17 mouse cellular contexts compared by ENCODE assay signal in the genomic region with DNA sequence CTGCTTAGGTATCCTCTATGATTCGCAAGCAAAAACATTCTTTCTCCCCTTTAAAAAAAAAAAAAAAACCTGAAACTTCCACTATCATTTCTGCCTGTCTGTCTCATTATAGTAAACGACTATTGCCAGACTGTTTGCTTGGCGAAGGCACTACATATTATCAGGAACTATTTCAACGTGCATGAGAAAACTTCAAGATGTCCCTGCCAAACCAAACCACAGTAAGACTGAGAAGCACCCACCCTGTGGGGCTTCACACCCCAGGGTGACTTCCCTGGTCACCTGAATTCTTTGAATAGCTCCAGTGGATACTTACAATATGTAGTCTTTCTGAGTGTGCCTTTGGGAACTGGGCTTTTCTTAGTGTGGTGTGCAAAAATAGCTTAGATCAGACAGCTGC.
A peak's percentile ranks its signal among the peaks of the same experiment; 100 is the strongest.
DNase-seq lines count a peak whose midpoint lies in the region; ATAC-seq and TF ChIP-seq lines count a peak whose summit lies in the region.
"Had no signal": no experiment of that assay in that cellular context is flagged by ENCODE, and none has a peak within 500 bp of the region (broad histone marks: within the 10 kb centered on the region; RNA-seq: fewer than 3 reads in every experiment).

No protein-coding gene starts in this region.

- H3K4me1 ChIP-seq in forebrain, embryonic 14.5 days (ENCODE audit: control insufficient read depth, insufficient read depth, low read length) = no peaks in the 10 kb centered on the region
- peaks cover 3% of the 10 kb centered on the region for H3K4me1 ChIP-seq in forebrain, embryonic 16.5 days (replicated peaks; ENCODE audit: control insufficient read depth, insufficient read depth, low read length)
- peaks cover 16% of the 10 kb centered on the region for H3K4me1 ChIP-seq in heart, embryonic 16.5 days (ENCODE audit: control insufficient read depth, insufficient read depth, low read length)
- no peaks in the 10 kb centered on the region for H3K4me1 ChIP-seq in heart, adult 2 months (ENCODE audit: control insufficient read depth, insufficient read depth, low read length)
- no peaks in the 10 kb centered on the region for H3K4me1 ChIP-seq in intestine, embryonic 14.5 days (replicated peaks; ENCODE audit: control insufficient read depth, insufficient read depth, low read length)
- H3K4me1 ChIP-seq in small intestine, adult 2 months (ENCODE audit: control insufficient read depth, insufficient read depth, insufficient read length, low read length) = peaks cover 5% of the 10 kb centered on the region; the same call in 1 of the 2 replicates
- H3K4me1 ChIP-seq in limb, embryonic 10.5 days = no peaks in the 10 kb centered on the region
- H3K4me1 ChIP-seq: stomach, embryonic 15.5 days had no signal

- no peaks in the 10 kb centered on the region for H3K9me3 ChIP-seq in forebrain, embryonic 14.5 days (replicated peaks; ENCODE audit: control insufficient read depth, low read length)
- no peaks in the 10 kb centered on the region for H3K9me3 ChIP-seq in forebrain, embryonic 16.5 days (ENCODE audit: control insufficient read depth, low read length)
- H3K9me3 ChIP-seq in heart, embryonic 16.5 days (replicated peaks; ENCODE audit: control insufficient read depth, low read length) = no peaks in the 10 kb centered on the region
- H3K9me3 ChIP-seq in intestine, embryonic 14.5 days (ENCODE audit: control insufficient read depth, low read length) = no peaks in the 10 kb centered on the region
- no peaks in the 10 kb centered on the region for H3K9me3 ChIP-seq in limb, embryonic 10.5 days (replicated peaks)
- H3K9me3 ChIP-seq: hindbrain, embryonic 13.5 days; stomach, embryonic 15.5 days had no signal

- 40% methylated on average over 4 of the region's 4 CpGs for WGBS in forebrain, embryonic 14.5 days
- WGBS in forebrain, embryonic 16.5 days = 42% methylated on average over 4 of the region's 4 CpGs
- 18% methylated on average over 4 of the region's 4 CpGs for WGBS in heart, embryonic 16.5 days
- WGBS in heart, adult 2 months = 17% methylated on average over 4 of the region's 4 CpGs
- 55% methylated on average over 4 of the region's 4 CpGs for WGBS in intestine, embryonic 14.5 days
- 16% methylated on average over 4 of the region's 4 CpGs for WGBS in small intestine, adult 2 months
- 85% methylated on average over 4 of the region's 4 CpGs for WGBS in limb, embryonic 10.5 days

- no peak overlapping the region for H3K4me3 ChIP-seq in forebrain, embryonic 14.5 days (ENCODE audit: low read depth, low read length)
- no peak overlapping the region for H3K4me3 ChIP-seq in forebrain, embryonic 16.5 days (replicated peaks; ENCODE audit: low read length)
- no peak overlapping the region for H3K4me3 ChIP-seq in heart, embryonic 16.5 days (ENCODE audit: low read length)
- H3K4me3 ChIP-seq in heart, adult 2 months = no peak overlapping the region
- no peak overlapping the region for H3K4me3 ChIP-seq in intestine, embryonic 14.5 days (ENCODE audit: low read depth, low read length)
- H3K4me3 ChIP-seq in small intestine, adult 2 months (ENCODE audit: low read depth, low read length) = no peak overlapping the region
- H3K4me3 ChIP-seq in limb, embryonic 10.5 days = no peak overlapping the region
- H3K4me3 ChIP-seq: hindbrain, embryonic 13.5 days; layer of hippocampus, adult 2 months; stomach, embryonic 15.5 days had no signal

- DNase-seq in forebrain, embryonic 14.5 days (ENCODE audit: low spot score) = peak; percentile 5
- no peak for DNase-seq in heart, adult 2 months
- no peak for DNase-seq in intestine, embryonic 14.5 days (ENCODE audit: low spot score)
- DNase-seq in limb, embryonic 10.5 days (ENCODE audit: low spot score) = no peak
- DNase-seq: adrenal gland, postnatal 25 days; cerebellum, adult 9-10 months; liver, postnatal 0 days; right cerebral cortex, adult 18-20 months; right cerebral cortex, postnatal 4 days; thymus, adult 18-20 months; thymus, postnatal 36 days had no signal

- no peak for TF ChIP-seq POLR2A in heart, adult 2 months (IDR thresholded peaks at IDR 0.05; ENCODE audit: insufficient read depth, low read depth, low read length)
- TF ChIP-seq POLR2A in small intestine, adult 2 months (IDR thresholded peaks at IDR 0.05; ENCODE audit: low read depth, low read length) = no peak

- H3K36me3 ChIP-seq in forebrain, embryonic 14.5 days (ENCODE audit: control insufficient read depth, insufficient read depth, low read length) = no peaks in the 10 kb centered on the region
- no peaks in the 10 kb centered on the region for H3K36me3 ChIP-seq in forebrain, embryonic 16.5 days (ENCODE audit: control insufficient read depth, insufficient read depth)
- H3K36me3 ChIP-seq in heart, embryonic 16.5 days (ENCODE audit: control insufficient read depth, insufficient read depth) = no peaks in the 10 kb centered on the region
- H3K36me3 ChIP-seq in heart, adult 2 months (ENCODE audit: control insufficient read depth, insufficient read depth, low read length) = no peaks in the 10 kb centered on the region
- H3K36me3 ChIP-seq in intestine, embryonic 14.5 days (ENCODE audit: control insufficient read depth, insufficient read depth, low read length) = no peaks in the 10 kb centered on the region
- H3K36me3 ChIP-seq in small intestine, adult 2 months (ENCODE audit: control insufficient read depth, insufficient read depth, low read length) = no peaks in the 10 kb centered on the region
- no peaks in the 10 kb centered on the region for H3K36me3 ChIP-seq in limb, embryonic 10.5 days
- H3K36me3 ChIP-seq: hindbrain, embryonic 13.5 days; stomach, embryonic 15.5 days had no signal

- intact Hi-C loops in heart, adult 2 months (cut with DNase I) = loop anchor here (5.0 to 10.0 kb wide), 3 partner anchors 56 to 151 kb away; a partner anchor contains a TSS

- H3K9ac ChIP-seq in forebrain, embryonic 14.5 days (ENCODE audit: low read length) = no peak overlapping the region
- H3K9ac ChIP-seq in forebrain, embryonic 16.5 days (replicated peaks; ENCODE audit: low read depth, low read length) = no peak overlapping the region
- no peak overlapping the region for H3K9ac ChIP-seq in heart, embryonic 16.5 days (ENCODE audit: low read length)
- H3K9ac ChIP-seq in heart, adult 2 months (ENCODE audit: low read depth, low read length) = no peak overlapping the region
- H3K9ac ChIP-seq in intestine, embryonic 14.5 days (ENCODE audit: low read length) = no peak overlapping the region
- H3K9ac ChIP-seq: hindbrain, embryonic 13.5 days; liver, postnatal 0 days; stomach, embryonic 15.5 days had no signal

- no peak for TF ChIP-seq CTCF in heart, adult 2 months (IDR thresholded peaks at IDR 0.05)
- TF ChIP-seq CTCF in small intestine, adult 2 months (IDR thresholded peaks at IDR 0.05; ENCODE audit: extremely low read depth, insufficient read length, insufficient replicate concordance, low read depth, low read length) = no peak

- TF ChIP-seq EP300 in heart, adult 2 months (IDR thresholded peaks at IDR 0.05; ENCODE audit: insufficient read depth, low read depth, low read length) = no peak

- no peak overlapping the region for H3K27ac ChIP-seq in forebrain, embryonic 14.5 days (ENCODE audit: low read depth, low read length)
- H3K27ac ChIP-seq in forebrain, embryonic 16.5 days (ENCODE audit: low read length) = no peak overlapping the region
- H3K27ac ChIP-seq in heart, embryonic 16.5 days (ENCODE audit: low read length) = peak overlapping the region; percentile 4
- H3K27ac ChIP-seq in heart, adult 2 months = no peak overlapping the region
- no peak overlapping the region for H3K27ac ChIP-seq in intestine, embryonic 14.5 days (ENCODE audit: low read depth)
- peak overlapping the region; percentile 34; the same call in 1 of the 2 replicates for H3K27ac ChIP-seq in small intestine, adult 2 months (ENCODE audit: insufficient read depth, low read depth, low read length)
- no peak overlapping the region for H3K27ac ChIP-seq in limb, embryonic 10.5 days
- H3K27ac ChIP-seq: hindbrain, embryonic 13.5 days; layer of hippocampus, adult 2 months; stomach, embryonic 15.5 days had no signal

- ATAC-seq in forebrain, embryonic 14.5 days = no peak
- no peak for ATAC-seq in forebrain, embryonic 16.5 days
- 0 out of 2 replicates have a peak, but pooled peaks have one; percentile 23 for ATAC-seq in heart, embryonic 16.5 days (replicated peaks; ENCODE audit: extremely low read depth, insufficient read depth, low FRiP score)
- ATAC-seq in intestine, embryonic 14.5 days (replicated peaks; ENCODE audit: low FRiP score, low TSS enrichment, low read depth) = 0 out of 2 replicates have a peak, but pooled peaks have one; percentile 49
- ATAC-seq: liver, postnatal 0 days had no signal

- H3K4me2 ChIP-seq in forebrain, embryonic 14.5 days (ENCODE audit: low read length) = no peak overlapping the region
- no peak overlapping the region; the same call in 1 of the 2 replicates for H3K4me2 ChIP-seq in forebrain, embryonic 16.5 days (ENCODE audit: low read length)
- H3K4me2 ChIP-seq in heart, embryonic 16.5 days (ENCODE audit: low read depth, low read length) = peak overlapping the region; percentile 44
- no peak overlapping the region for H3K4me2 ChIP-seq in intestine, embryonic 14.5 days (ENCODE audit: low read length)
- H3K4me2 ChIP-seq: hindbrain, embryonic 13.5 days; stomach, embryonic 15.5 days had no signal

- H3K27me3 ChIP-seq in forebrain, embryonic 14.5 days (replicated peaks; ENCODE audit: control insufficient read depth, insufficient read depth, low read length) = no peaks in the 10 kb centered on the region
- H3K27me3 ChIP-seq in forebrain, embryonic 16.5 days (replicated peaks; ENCODE audit: control insufficient read depth, insufficient read depth, low read length) = no peaks in the 10 kb centered on the region
- H3K27me3 ChIP-seq in heart, embryonic 16.5 days (ENCODE audit: control insufficient read depth, insufficient read depth, low read length) = no peaks in the 10 kb centered on the region
- no peaks in the 10 kb centered on the region for H3K27me3 ChIP-seq in heart, adult 2 months (ENCODE audit: control insufficient read depth, insufficient read depth, low read length)
- no peaks in the 10 kb centered on the region for H3K27me3 ChIP-seq in intestine, embryonic 14.5 days (replicated peaks; ENCODE audit: control insufficient read depth, insufficient read depth, low read length)
- no peaks in the 10 kb centered on the region; the same call in 1 of the 2 replicates for H3K27me3 ChIP-seq in small intestine, adult 2 months (ENCODE audit: control insufficient read depth, insufficient read depth, low read length)
- no peaks in the 10 kb centered on the region for H3K27me3 ChIP-seq in limb, embryonic 10.5 days (ENCODE audit: low read depth, poor library complexity, severe bottlenecking)
- H3K27me3 ChIP-seq: hindbrain, embryonic 13.5 days; stomach, embryonic 15.5 days had no signal

- no peaks in the 10 kb centered on the region for H3K79me2 ChIP-seq in heart, adult 2 months (replicated peaks; ENCODE audit: control insufficient read depth, insufficient read depth, low read length)

Comparison
In these comparisons a context has a peak if more than half of its experiments do, and no peak if none do; other contexts are left out.
1. H3K27ac ChIP-seq: peak in heart, embryonic 16.5 days (single experiment) and small intestine, adult 2 months (single experiment); none in forebrain, embryonic 14.5 days (single experiment), forebrain, embryonic 16.5 days (single experiment), heart, adult 2 months (single experiment), intestine, embryonic 14.5 days (single experiment) and limb, embryonic 10.5 days (single experiment).
2. ATAC-seq: peak in heart, embryonic 16.5 days (single experiment) and intestine, embryonic 14.5 days (single experiment); none in forebrain, embryonic 14.5 days (single experiment) and forebrain, embryonic 16.5 days (single experiment).